Mouse (Mus musculus) G1E (cell line): ENCODE measurements around the gene Sptan1.

ENCODE experiments used
- CTCF ChIP-seq: IDR thresholded peaks from 2 replicates; pipeline ENCODE4 v1.5.1; 2012; ENCODE audit warnings: low read depth, low read length, inconsistent platforms, mixed read lengths
- GATA1 ChIP-seq: IDR thresholded peaks from 2 replicates; pipeline ENCODE4 v1.6.1; 2012; ENCODE audit warnings: borderline replicate concordance, low read length, inconsistent platforms, mixed read lengths
- GATA2 ChIP-seq: IDR thresholded peaks from 2 replicates; pipeline ENCODE4 v1.6.1; 2012; ENCODE audit warnings: low read depth, low read length, inconsistent platforms, borderline replicate concordance
- POLR2AphosphoS5 ChIP-seq: IDR thresholded peaks from 2 replicates; pipeline ENCODE4 v1.6.1; 2012; ENCODE audit warnings: low read depth, low read length, inconsistent platforms; ENCODE audit not compliant: insufficient replicate concordance
- TAL1 ChIP-seq: conservative IDR thresholded peaks from 2 replicates; pipeline ENCODE4 v1.6.1; 2012; ENCODE audit warnings: low read depth, low read length, inconsistent platforms, mixed read lengths

GRCm38 (mm10) chr2:30063235-30063634, 97.9 kb downstream of the Sptan1 start:
- TF ChIP-seq CTCF = no peak
- TF ChIP-seq GATA1 = no peak
- no peak for TF ChIP-seq GATA2
- no peak for TF ChIP-seq POLR2AphosphoS5
- TF ChIP-seq TAL1 = no peak
